In the genomic region with DNA sequence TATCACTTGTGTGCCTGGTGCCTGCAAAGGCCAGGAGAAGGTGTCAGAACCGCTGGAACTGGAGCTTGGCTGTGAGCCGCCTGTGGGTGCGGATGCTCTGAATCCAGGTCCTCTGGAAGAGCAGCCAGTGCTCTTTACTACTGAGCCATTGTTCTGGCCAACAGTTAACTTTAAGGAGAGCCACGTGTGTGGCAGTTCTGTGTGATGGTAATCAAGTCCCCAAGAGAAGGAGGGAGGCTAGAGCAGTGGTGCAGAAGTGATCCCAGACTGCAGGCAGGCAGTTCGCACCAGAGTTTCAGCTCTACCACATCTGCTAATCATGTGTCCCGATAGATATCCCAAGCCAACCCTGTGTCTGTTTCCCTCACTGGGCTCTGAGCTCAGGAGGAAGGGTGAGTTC, we compare ENCODE assay signal across 25 mouse cellular contexts.
"Had no signal": no experiment of that assay in that cellular context is flagged by ENCODE, and none has a peak within 500 bp of the region (broad histone marks: within the 10 kb centered on the region; RNA-seq: fewer than 3 reads in every experiment).

No protein-coding gene starts in this region.

- H3K4me2 ChIP-seq: limb, embryonic 12.5 days; limb, embryonic 15.5 days; liver, embryonic 12.5 days; liver, embryonic 15.5 days; lung, embryonic 15.5 days; neural tube, embryonic 12.5 days; neural tube, embryonic 15.5 days; stomach, embryonic 15.5 days had no signal

- H3K4me3 ChIP-seq: layer of hippocampus, adult 2 months; left cerebral cortex, adult 2 months; limb, embryonic 12.5 days; limb, embryonic 15.5 days; liver, embryonic 12.5 days; liver, embryonic 15.5 days; lung, embryonic 15.5 days; megakaryocyte, embryonic 14.5 days; midbrain, embryonic 10.5 days; neural tube, embryonic 12.5 days; neural tube, embryonic 15.5 days; stomach, embryonic 15.5 days had no signal

- H3K9ac ChIP-seq: limb, embryonic 12.5 days; limb, embryonic 15.5 days; liver, embryonic 12.5 days; liver, embryonic 15.5 days; lung, embryonic 15.5 days; neural tube, embryonic 12.5 days; neural tube, embryonic 15.5 days; stomach, embryonic 15.5 days had no signal

- ATAC-seq: liver, embryonic 12.5 days had no signal

- H3K4me1 ChIP-seq: limb, embryonic 12.5 days; limb, embryonic 15.5 days; liver, embryonic 12.5 days; liver, embryonic 15.5 days; megakaryocyte, embryonic 14.5 days; midbrain, embryonic 10.5 days; neural tube, embryonic 12.5 days; neural tube, embryonic 15.5 days; stomach, embryonic 15.5 days had no signal

- DNase-seq: kidney, adult 9 months; kidney, postnatal 25 days; layer of hippocampus, adult 9-11 months; left cerebral cortex, postnatal 4 days; lung, adult 18-20 months; lung, postnatal 10 days; lung, postnatal 36 days; midbrain, embryonic 14.5 days; retina, postnatal 1 day; right cerebral cortex, postnatal 25 days; spleen, adult 18-20 months; thymus, postnatal 36 days had no signal

- H3K9me3 ChIP-seq: limb, embryonic 12.5 days; limb, embryonic 15.5 days; liver, embryonic 12.5 days; liver, embryonic 15.5 days; lung, embryonic 15.5 days; megakaryocyte, embryonic 14.5 days; midbrain, embryonic 10.5 days; neural tube, embryonic 12.5 days; neural tube, embryonic 15.5 days; stomach, embryonic 15.5 days had no signal

- H3K27ac ChIP-seq: kidney, postnatal 0 days; layer of hippocampus, adult 2 months; left cerebral cortex, adult 2 months; limb, embryonic 12.5 days; limb, embryonic 15.5 days; liver, embryonic 12.5 days; liver, embryonic 15.5 days; lung, embryonic 15.5 days; midbrain, embryonic 10.5 days; neural tube, embryonic 12.5 days; neural tube, embryonic 15.5 days; stomach, embryonic 15.5 days had no signal

- H3K27me3 ChIP-seq: limb, embryonic 12.5 days; limb, embryonic 15.5 days; liver, embryonic 12.5 days; liver, embryonic 15.5 days; lung, embryonic 15.5 days; megakaryocyte, embryonic 14.5 days; neural tube, embryonic 12.5 days; neural tube, embryonic 15.5 days; stomach, embryonic 15.5 days had no signal
